Mouse (Mus musculus) ovary, postnatal 14 days (tissue): ENCODE measurements around the gene Gm20873.
"Not testable (repeated sequence)": the region's sequence is repeated elsewhere in the genome, so short reads cannot be mapped to it uniquely, and the experiment has no call there.

Source experiments
- DNase-seq: peaks from one replicate; pipeline ENCODE4 v3.0.0; 2022; ENCODE audit warnings: low spot score

Gene Gm20873

DNA sequence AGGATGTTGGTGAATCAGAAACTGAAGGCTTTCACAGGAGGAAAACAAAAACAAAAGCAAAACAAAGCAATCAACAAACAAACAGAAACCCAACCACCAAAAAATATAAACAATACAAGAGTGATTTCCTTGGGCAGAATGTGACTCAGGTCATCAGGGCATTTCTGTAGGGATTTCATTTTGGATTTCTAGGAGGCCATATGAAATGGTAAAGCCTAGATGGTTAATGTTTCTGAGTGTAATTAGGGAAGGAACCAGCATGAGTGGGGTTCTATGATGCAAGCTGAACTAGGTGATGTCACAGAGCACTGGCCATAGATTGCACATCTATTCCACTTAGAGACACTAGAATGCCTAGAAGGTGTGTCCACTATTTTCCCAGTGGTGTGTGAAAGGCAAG, at the start of gene Gm20873:
Gene Gm20873 (plus strand): TSS at position 301 of the 400 bp plus-strand sequence.
- DNase-seq, result not testable (repeated sequence)

DNA sequence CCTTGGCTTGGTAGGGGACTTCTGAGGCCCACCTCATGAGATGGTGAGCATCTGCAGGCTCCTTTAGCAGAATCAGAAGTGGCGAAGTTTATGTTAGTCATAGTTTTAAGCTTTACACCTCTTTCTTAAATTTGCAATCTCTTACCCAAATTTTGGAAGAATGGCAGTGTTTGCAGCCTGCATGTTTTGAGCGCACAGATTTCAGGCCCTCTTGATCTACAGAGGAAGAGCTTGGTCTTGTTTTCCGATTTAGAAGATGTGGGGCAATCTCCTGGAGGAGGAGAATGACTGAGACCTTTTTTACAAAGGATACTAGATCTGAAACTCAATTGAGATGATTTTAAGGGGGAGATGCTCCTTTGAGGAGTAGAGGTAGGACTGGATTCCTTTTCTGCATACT, 29.0 kb upstream of the Gm20873 start, which contains the start of gene Gm21746:
Gene Gm21746 (minus strand): TSS at position 101 of the 400 bp plus-strand sequence.
- DNase-seq, result not testable (repeated sequence)
